Mouse (Mus musculus): Measurements from ENCODE around the gene Vmn1r195. TPM values are rescaled to one million over a fixed set of nuclear protein-coding genes. Genes with fewer than 3 reads are reported as not detected.

The Vmn1r195 gene
- polyA plus RNA-seq (2012; ENCODE audit: low replicate concordance) = not detected in 2 replicates

GRCm38 (mm10) chr13:22270222-22270621, at the start of gene Vmn1r195:
TSS of gene Vmn1r195 (plus strand) at chr13:22270522.

GRCm38 (mm10) chr13:22223060-22223459, 47.3 kb upstream of the Vmn1r195 start, which contains the start of gene Vmn1r193:
TSS of gene Vmn1r193 (minus strand) at chr13:22223160.

DNA sequence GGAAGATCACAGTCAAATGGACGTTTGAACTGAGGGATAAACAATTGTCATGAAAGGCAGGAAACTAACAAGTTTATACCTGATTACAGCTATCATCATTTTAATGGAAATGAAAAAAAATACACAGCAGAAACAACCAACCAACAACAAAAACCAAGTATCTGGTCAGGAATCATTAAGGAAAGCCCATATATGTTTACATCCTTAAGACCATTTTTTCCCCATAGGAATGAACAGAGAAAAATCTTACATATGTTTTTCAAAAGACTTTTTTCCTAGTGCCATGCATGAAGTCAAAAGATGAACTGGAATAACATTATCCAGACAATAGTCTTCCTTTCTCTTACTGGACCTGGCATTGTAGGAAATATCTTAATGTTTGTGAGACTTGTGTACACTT, 26.4 kb upstream of the Vmn1r195 start, which contains the start of gene Vmn1r194:
Gene Vmn1r194 (plus strand): TSS at position 301 of the 400 bp plus-strand sequence.

DNA sequence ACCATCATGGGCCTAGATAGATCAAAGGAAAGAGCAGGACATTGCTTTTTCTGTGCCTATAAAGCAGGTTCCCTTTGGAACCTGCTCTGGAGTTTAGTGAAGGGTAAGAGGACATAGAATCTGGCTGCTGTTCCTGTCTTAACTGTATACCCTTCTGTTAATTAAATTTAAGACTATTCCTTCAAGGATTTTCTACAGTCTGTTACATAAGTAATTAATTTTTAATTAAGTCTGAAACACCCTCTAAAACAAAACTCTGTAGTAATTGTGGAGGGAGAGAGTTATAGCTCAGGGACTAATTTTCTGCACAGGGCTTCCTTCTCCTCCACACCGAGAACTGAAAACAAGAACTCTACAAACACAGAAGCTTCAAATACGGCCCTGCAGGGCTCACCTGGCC, 19.3 kb downstream of the Vmn1r195 start, which contains the start of gene Vmn1r196:
Gene Vmn1r196 (plus strand): TSS at position 301 of the 400 bp plus-strand sequence.

DNA sequence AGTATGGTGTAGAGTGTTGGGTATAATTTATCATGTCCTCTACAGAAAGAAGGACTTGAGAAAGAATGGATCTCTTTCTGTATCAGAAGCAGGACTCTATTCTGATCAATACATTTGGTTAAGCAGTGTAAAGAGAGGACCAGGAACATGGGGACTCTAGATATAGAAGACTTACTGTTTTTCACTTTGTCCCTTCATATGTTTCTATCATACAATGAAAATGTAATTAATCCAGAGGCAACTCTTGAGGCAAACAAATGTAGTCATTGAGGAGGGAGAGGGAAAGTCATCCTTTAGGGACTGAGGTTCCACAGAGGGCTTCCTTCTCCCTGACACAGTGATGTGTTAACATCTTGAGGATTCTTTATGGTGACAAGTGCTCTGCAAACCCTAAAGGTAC, 54.0 kb downstream of the Vmn1r195 start, which contains the start of gene Vmn1r197:
Gene Vmn1r197 (plus strand): TSS at position 301 of the 400 bp plus-strand sequence.

Other genes with a start within 250 kb of the Vmn1r195 start
- gene Hist1h2ah, start 235.0 kb upstream of the Vmn1r195 start, polyA plus RNA-seq (2012; ENCODE audit: low replicate concordance) = 0.54 and 2.4 TPM in 2 replicates
- 2.3 and 6.0 TPM in 2 replicates for gene Hist1h2bk, start 234.7 kb upstream of the Vmn1r195 start, polyA plus RNA-seq (2012; ENCODE audit: low replicate concordance)
- 17.4 and 21.6 TPM in 2 replicates for gene Hist1h4i, start 229.2 kb upstream of the Vmn1r195 start, polyA plus RNA-seq (2012; ENCODE audit: low replicate concordance)
- 5.8 and 8.8 TPM in 2 replicates for gene Hist1h2ag, start 227.6 kb upstream of the Vmn1r195 start, polyA plus RNA-seq (2012; ENCODE audit: low replicate concordance)
- 4.1 and 4.8 TPM in 2 replicates for gene Hist1h2bj, start 227.3 kb upstream of the Vmn1r195 start, polyA plus RNA-seq (2012; ENCODE audit: low replicate concordance)
- not detected in 2 replicates for gene Vmn1r188, start 186.1 kb upstream of the Vmn1r195 start, polyA plus RNA-seq (2012; ENCODE audit: low replicate concordance)
- gene Vmn1r189, start 164.7 kb upstream of the Vmn1r195 start, polyA plus RNA-seq (2012; ENCODE audit: low replicate concordance) = not detected in 2 replicates
- gene Vmn1r191, start 86.6 kb upstream of the Vmn1r195 start, polyA plus RNA-seq (2012; ENCODE audit: low replicate concordance) = not detected in 2 replicates
- gene Vmn1r192, start 79.4 kb upstream of the Vmn1r195 start, polyA plus RNA-seq (2012; ENCODE audit: low replicate concordance) = not detected in 2 replicates
- gene Vmn1r193, start 47.4 kb upstream of the Vmn1r195 start, polyA plus RNA-seq (2012; ENCODE audit: low replicate concordance) = not detected in 2 replicates
- not detected in 2 replicates for gene Vmn1r194, start 26.3 kb upstream of the Vmn1r195 start, polyA plus RNA-seq (2012; ENCODE audit: low replicate concordance)
- gene Vmn1r196, start 19.4 kb downstream of the Vmn1r195 start, polyA plus RNA-seq (2012; ENCODE audit: low replicate concordance) = not detected in 2 replicates
- not detected in 2 replicates for gene Vmn1r197, start 54.1 kb downstream of the Vmn1r195 start, polyA plus RNA-seq (2012; ENCODE audit: low replicate concordance)
- gene Vmn1r198, start 79.8 kb downstream of the Vmn1r195 start, polyA plus RNA-seq (2012; ENCODE audit: low replicate concordance) = not detected in 2 replicates
- gene Vmn1r199, start 109.3 kb downstream of the Vmn1r195 start, polyA plus RNA-seq (2012; ENCODE audit: low replicate concordance) = not detected in 2 replicates
- not detected in 2 replicates for gene Vmn1r200, start 119.9 kb downstream of the Vmn1r195 start, polyA plus RNA-seq (2012; ENCODE audit: low replicate concordance)
- not detected in 2 replicates for gene Vmn1r201, start 201.4 kb downstream of the Vmn1r195 start, polyA plus RNA-seq (2012; ENCODE audit: low replicate concordance)
- gene Vmn1r202, start 234.9 kb downstream of the Vmn1r195 start, polyA plus RNA-seq (2012; ENCODE audit: low replicate concordance) = not detected in 2 replicates
- gene Vmn1r203, start 247.6 kb downstream of the Vmn1r195 start, polyA plus RNA-seq (2012; ENCODE audit: low replicate concordance) = not detected in 2 replicates